Mouse (Mus musculus): ENCODE results near the gene Wipf1. TPM values are rescaled to one million over a fixed set of nuclear protein-coding genes. Genes with fewer than 3 reads are reported as not detected.

The Wipf1 gene
- polyA plus RNA-seq, 1 experiment from 2014 or later, result 12.7 TPM

- no peaks in the 10 kb centered on the region for H3K9me3 ChIP-seq (ENCODE audit: control insufficient read depth, low read length)
- peaks cover 5% of the 10 kb centered on the region; the same call in 1 of the 2 replicates for H3K4me1 ChIP-seq (replicated peaks; ENCODE audit: control insufficient read depth, insufficient read depth, low read length)
- no peaks in the 10 kb centered on the region for H3K36me3 ChIP-seq (ENCODE audit: control insufficient read depth, insufficient read depth, low read length)
- ATAC-seq (replicated peaks; ENCODE audit: low FRiP score) (peak; percentile 29; the same call in 1 of the 2 replicates), DNase-seq (ENCODE audit: low spot score) (no peak)
- peak overlapping the region; percentile 41 for H3K4me3 ChIP-seq (ENCODE audit: low read depth, low read length)
- peak overlapping the region; percentile 67 for H3K4me2 ChIP-seq
- H3K9ac ChIP-seq (ENCODE audit: low read depth, low read length), result peak overlapping the region; percentile 66
- no peaks in the 10 kb centered on the region for H3K27me3 ChIP-seq (replicated peaks; ENCODE audit: control insufficient read depth, insufficient read depth, low read length)
- WGBS, result 25% methylated on average over 15 of the region's 15 CpGs
- H3K27ac ChIP-seq (ENCODE audit: low read depth, low read length), result peak overlapping the region; percentile 83
These were observed 44.8 kb downstream of the Wipf1 start for GRCm38 (mm10) chr2:73484561-73485235.

- no peaks in the 10 kb centered on the region for H3K9me3 ChIP-seq (ENCODE audit: control insufficient read depth, low read length)
- H3K9ac ChIP-seq (ENCODE audit: low read depth, low read length), result no peak overlapping the region
- no peak overlapping the region for H3K4me2 ChIP-seq
- ATAC-seq (replicated peaks; ENCODE audit: low FRiP score) (no peak), DNase-seq (ENCODE audit: low spot score) (no peak)
- H3K27ac ChIP-seq (ENCODE audit: low read depth, low read length), result no peak overlapping the region
- WGBS, result 91% methylated on average over 6 of the region's 6 CpGs
- H3K36me3 ChIP-seq (ENCODE audit: control insufficient read depth, insufficient read depth, low read length), result no peaks in the 10 kb centered on the region; the same call in 1 of the 2 replicates
- peaks cover 21% of the 10 kb centered on the region for H3K4me1 ChIP-seq (replicated peaks; ENCODE audit: control insufficient read depth, insufficient read depth, low read length)
- H3K27me3 ChIP-seq (replicated peaks; ENCODE audit: control insufficient read depth, insufficient read depth, low read length), result no peaks in the 10 kb centered on the region
- no peak overlapping the region for H3K4me3 ChIP-seq (ENCODE audit: low read depth, low read length)
These were observed 50.7 kb downstream of the Wipf1 start for GRCm38 (mm10) chr2:73478805-73479204.

GRCm38 (mm10) chr2:73477501-73477900 lies 52.0 kb downstream of the Wipf1 start:
- H3K4me3 ChIP-seq (ENCODE audit: low read depth, low read length), result no peak overlapping the region
- H3K36me3 ChIP-seq (ENCODE audit: control insufficient read depth, insufficient read depth, low read length), result no peaks in the 10 kb centered on the region; the same call in 1 of the 2 replicates
- WGBS, result 82% methylated on average over 7 of the region's 7 CpGs
- ATAC-seq (replicated peaks; ENCODE audit: low FRiP score), result no peak
- no peak overlapping the region for H3K4me2 ChIP-seq
- H3K9ac ChIP-seq (ENCODE audit: low read depth, low read length), result no peak overlapping the region
- H3K27ac ChIP-seq (ENCODE audit: low read depth, low read length), result no peak overlapping the region
- peaks cover 21% of the 10 kb centered on the region for H3K4me1 ChIP-seq (replicated peaks; ENCODE audit: control insufficient read depth, insufficient read depth, low read length)
- no peak for DNase-seq (ENCODE audit: low spot score)
- no peaks in the 10 kb centered on the region for H3K9me3 ChIP-seq (ENCODE audit: control insufficient read depth, low read length)
- no peaks in the 10 kb centered on the region for H3K27me3 ChIP-seq (replicated peaks; ENCODE audit: control insufficient read depth, insufficient read depth, low read length)

GRCm38 (mm10) chr2:73475519-73475918 lies 54.0 kb downstream of the Wipf1 start:
- Histone ChIP-seq H3K4me1 (replicated peaks; ENCODE audit: control insufficient read depth, insufficient read depth, low read length) (peaks cover 24% of the 10 kb centered on the region), H3K4me3 (ENCODE audit: low read depth, low read length) (no peak overlapping the region), H3K4me2 (no peak overlapping the region), H3K27me3 (replicated peaks; ENCODE audit: control insufficient read depth, insufficient read depth, low read length) (no peaks in the 10 kb centered on the region), H3K36me3 (ENCODE audit: control insufficient read depth, insufficient read depth, low read length) (no peaks in the 10 kb centered on the region; the same call in 1 of the 2 replicates), H3K27ac (ENCODE audit: low read depth, low read length) (no peak overlapping the region), H3K9ac (ENCODE audit: low read depth, low read length) (no peak overlapping the region), H3K9me3 (ENCODE audit: control insufficient read depth, low read length) (no peaks in the 10 kb centered on the region)
- WGBS, result 38% methylated on average over 3 of the region's 3 CpGs
- ATAC-seq (replicated peaks; ENCODE audit: low FRiP score) (peak; percentile 85), DNase-seq (ENCODE audit: low spot score) (no peak)

GRCm38 (mm10) chr2:73472130-73472529 lies 57.4 kb downstream of the Wipf1 start:
- Histone ChIP-seq H3K27me3 (replicated peaks; ENCODE audit: control insufficient read depth, insufficient read depth, low read length) (no peaks in the 10 kb centered on the region), H3K9ac (ENCODE audit: low read depth, low read length) (no peak overlapping the region), H3K9me3 (ENCODE audit: control insufficient read depth, low read length) (no peaks in the 10 kb centered on the region), H3K4me3 (ENCODE audit: low read depth, low read length) (no peak overlapping the region), H3K4me2 (no peak overlapping the region), H3K36me3 (ENCODE audit: control insufficient read depth, insufficient read depth, low read length) (no peaks in the 10 kb centered on the region), H3K4me1 (replicated peaks; ENCODE audit: control insufficient read depth, insufficient read depth, low read length) (peaks cover 28% of the 10 kb centered on the region), H3K27ac (ENCODE audit: low read depth, low read length) (no peak overlapping the region)
- WGBS, result 87% methylated on average over 2 of the region's 2 CpGs
- DNase-seq (ENCODE audit: low spot score) (no peak), ATAC-seq (replicated peaks; ENCODE audit: low FRiP score) (no peak)

GRCm38 (mm10) chr2:73470146-73470630 lies 59.3 kb downstream of the Wipf1 start:
- Histone ChIP-seq H3K4me1 (replicated peaks; ENCODE audit: control insufficient read depth, insufficient read depth, low read length) (peaks cover 17% of the 10 kb centered on the region), H3K4me3 (ENCODE audit: low read depth, low read length) (no peak overlapping the region), H3K36me3 (ENCODE audit: control insufficient read depth, insufficient read depth, low read length) (no peaks in the 10 kb centered on the region), H3K27ac (ENCODE audit: low read depth, low read length) (peak overlapping the region; percentile 50; the same call in 1 of the 2 replicates), H3K9ac (ENCODE audit: low read depth, low read length) (peak overlapping the region; percentile 50), H3K27me3 (replicated peaks; ENCODE audit: control insufficient read depth, insufficient read depth, low read length) (no peaks in the 10 kb centered on the region), H3K4me2 (peak overlapping the region; percentile 47), H3K9me3 (ENCODE audit: control insufficient read depth, low read length) (no peaks in the 10 kb centered on the region)
- ATAC-seq (replicated peaks; ENCODE audit: low FRiP score) (peak; percentile 82), DNase-seq (ENCODE audit: low spot score) (no peak)
- 48% methylated on average over 10 of the region's 10 CpGs for WGBS

- Histone ChIP-seq H3K27ac (ENCODE audit: low read depth, low read length) (0 out of 2 replicates have a peak overlapping the region, but pooled peaks have one; percentile 50), H3K4me2 (no peak overlapping the region), H3K4me1 (replicated peaks; ENCODE audit: control insufficient read depth, insufficient read depth, low read length) (peaks cover 11% of the 10 kb centered on the region), H3K27me3 (replicated peaks; ENCODE audit: control insufficient read depth, insufficient read depth, low read length) (no peaks in the 10 kb centered on the region), H3K36me3 (ENCODE audit: control insufficient read depth, insufficient read depth, low read length) (no peaks in the 10 kb centered on the region), H3K9me3 (ENCODE audit: control insufficient read depth, low read length) (no peaks in the 10 kb centered on the region), H3K4me3 (ENCODE audit: low read depth, low read length) (no peak overlapping the region), H3K9ac (ENCODE audit: low read depth, low read length) (no peak overlapping the region; the same call in 1 of the 2 replicates)
- no peak for ATAC-seq (replicated peaks; ENCODE audit: low FRiP score)
- no peak for DNase-seq (ENCODE audit: low spot score)
- 81% methylated on average over 6 of the region's 6 CpGs for WGBS
These were observed 60.0 kb downstream of the Wipf1 start for GRCm38 (mm10) chr2:73469552-73469951.

GRCm38 (mm10) chr2:73468993-73469392 lies 60.5 kb downstream of the Wipf1 start:
- no peak for ATAC-seq (replicated peaks; ENCODE audit: low FRiP score)

More at GRCm38 (mm10) chr2:73468993-73469392, 60.5 kb downstream of the Wipf1 start:
- no peak overlapping the region for H3K27ac ChIP-seq (ENCODE audit: low read depth, low read length)
- H3K4me1 ChIP-seq (replicated peaks; ENCODE audit: control insufficient read depth, insufficient read depth, low read length), result peaks cover 13% of the 10 kb centered on the region
- H3K4me3 ChIP-seq (ENCODE audit: low read depth, low read length), result no peak overlapping the region
- H3K27me3 ChIP-seq (replicated peaks; ENCODE audit: control insufficient read depth, insufficient read depth, low read length), result no peaks in the 10 kb centered on the region
- H3K36me3 ChIP-seq (ENCODE audit: control insufficient read depth, insufficient read depth, low read length), result no peaks in the 10 kb centered on the region
- no peaks in the 10 kb centered on the region for H3K9me3 ChIP-seq (ENCODE audit: control insufficient read depth, low read length)
- H3K4me2 ChIP-seq, result no peak overlapping the region
- no peak for DNase-seq (ENCODE audit: low spot score)
- 92% methylated on average over 5 of the region's 5 CpGs for WGBS
- H3K9ac ChIP-seq (ENCODE audit: low read depth, low read length), result no peak overlapping the region
